Comparison of ENCODE assay signal across 10 mouse cellular contexts in the genomic region with DNA sequence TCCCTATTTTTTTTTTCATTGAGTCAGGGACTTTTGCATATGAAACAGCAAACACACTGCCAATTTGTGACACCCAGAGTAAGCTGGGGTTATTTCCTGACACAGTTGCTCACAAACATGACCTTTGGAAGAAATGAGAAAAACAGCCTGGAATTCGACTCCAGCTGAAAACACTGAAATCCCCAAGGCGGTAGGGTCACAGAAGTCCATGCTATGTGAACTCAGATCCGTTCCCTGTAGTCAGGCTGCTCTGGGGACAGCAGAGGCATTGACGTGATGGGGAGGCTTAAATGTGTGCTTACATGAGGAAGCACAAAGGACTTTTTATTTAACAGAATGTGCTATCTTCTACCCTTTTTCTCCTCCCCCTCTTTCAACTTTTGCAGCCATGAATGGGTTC. TPM values are rescaled to one million over a fixed set of nuclear protein-coding genes. Genes with fewer than 3 reads are reported as not detected.
A peak's percentile ranks its signal among the peaks of the same experiment; 100 is the strongest.
DNase-seq lines count a peak whose midpoint lies in the region; ATAC-seq and TF ChIP-seq lines count a peak whose summit lies in the region.
"Had no signal": no experiment of that assay in that cellular context is flagged by ENCODE, and none has a peak within 500 bp of the region (broad histone marks: within the 10 kb centered on the region; RNA-seq: fewer than 3 reads in every experiment).

No protein-coding gene starts in this region.

- no peak for DNase-seq in limb, embryonic 10.5 days (ENCODE audit: low spot score)
- DNase-seq in embryo, embryonic 10 days (ENCODE audit: low spot score) = peak; percentile 69
- peak; percentile 51 for DNase-seq in heart, postnatal 0 days (ENCODE audit: low spot score)
- no peak for DNase-seq in liver, embryonic 13.5 days
- no peak for DNase-seq in midbrain, postnatal 0 days (ENCODE audit: low spot score)
- no peak for DNase-seq in hindbrain, postnatal 0 days (ENCODE audit: low spot score)
- DNase-seq: cerebellum, adult 11-12 months had no signal

- no peak for ATAC-seq in limb, embryonic 12.5 days (ENCODE audit: insufficient number of reproducible peaks, insufficient read depth, low FRiP score, low TSS enrichment, low read depth)
- ATAC-seq in heart, postnatal 0 days (ENCODE audit: insufficient read depth, low read depth) = peak; percentile 63; the same call in 1 of the 2 replicates
- ATAC-seq in liver, embryonic 13.5 days (ENCODE audit: low read depth) = peak; percentile 45; the same call in 1 of the 2 replicates
- no peak for ATAC-seq in midbrain, postnatal 0 days (ENCODE audit: low FRiP score)
- no peak for ATAC-seq in hindbrain, postnatal 0 days
- no peak for ATAC-seq in activated CD4-positive, CD25-positive, alpha-beta regulatory T cell, adult 4 months
- ATAC-seq: midbrain, embryonic 15.5 days had no signal

- no peak overlapping the region for H3K9ac ChIP-seq in limb, embryonic 12.5 days (replicated peaks)
- no peak overlapping the region for H3K9ac ChIP-seq in heart, postnatal 0 days (replicated peaks; ENCODE audit: low read depth, low read length)
- H3K9ac ChIP-seq in liver, embryonic 13.5 days = no peak overlapping the region
- H3K9ac ChIP-seq in midbrain, postnatal 0 days (replicated peaks; ENCODE audit: low read length, poor library complexity, severe bottlenecking) = no peak overlapping the region
- no peak overlapping the region for H3K9ac ChIP-seq in hindbrain, postnatal 0 days (replicated peaks; ENCODE audit: low read length)
- H3K9ac ChIP-seq: midbrain, embryonic 15.5 days had no signal

- H3K9me3 ChIP-seq in limb, embryonic 12.5 days = no peaks in the 10 kb centered on the region
- no peaks in the 10 kb centered on the region for H3K9me3 ChIP-seq in limb, embryonic 10.5 days (replicated peaks)
- H3K9me3 ChIP-seq in heart, postnatal 0 days (replicated peaks; ENCODE audit: control insufficient read depth, low read length) = no peaks in the 10 kb centered on the region
- H3K9me3 ChIP-seq in liver, embryonic 13.5 days (replicated peaks) = no peaks in the 10 kb centered on the region
- H3K9me3 ChIP-seq in midbrain, postnatal 0 days (ENCODE audit: low read length) = no peaks in the 10 kb centered on the region
- H3K9me3 ChIP-seq in hindbrain, postnatal 0 days (ENCODE audit: low read length) = no peaks in the 10 kb centered on the region
- H3K9me3 ChIP-seq: midbrain, embryonic 15.5 days had no signal

- H3K4me2 ChIP-seq in limb, embryonic 12.5 days = no peak overlapping the region
- H3K4me2 ChIP-seq in heart, postnatal 0 days (ENCODE audit: low read depth, low read length) = no peak overlapping the region
- H3K4me2 ChIP-seq in liver, embryonic 13.5 days = no peak overlapping the region
- H3K4me2 ChIP-seq in midbrain, postnatal 0 days (ENCODE audit: low read depth, low read length, poor library complexity, severe bottlenecking) = no peak overlapping the region
- no peak overlapping the region for H3K4me2 ChIP-seq in hindbrain, postnatal 0 days (ENCODE audit: low read depth, low read length)
- H3K4me2 ChIP-seq: midbrain, embryonic 15.5 days had no signal

- H3K4me1 ChIP-seq in limb, embryonic 12.5 days (replicated peaks) = no peaks in the 10 kb centered on the region
- no peaks in the 10 kb centered on the region for H3K4me1 ChIP-seq in limb, embryonic 10.5 days
- H3K4me1 ChIP-seq in heart, postnatal 0 days (ENCODE audit: control insufficient read depth, insufficient read depth) = no peaks in the 10 kb centered on the region
- no peaks in the 10 kb centered on the region for H3K4me1 ChIP-seq in liver, embryonic 13.5 days (replicated peaks)
- H3K4me1 ChIP-seq in midbrain, postnatal 0 days (ENCODE audit: insufficient read depth, low read length) = no peaks in the 10 kb centered on the region
- no peaks in the 10 kb centered on the region for H3K4me1 ChIP-seq in hindbrain, postnatal 0 days (ENCODE audit: insufficient read depth, low read length)
- H3K4me1 ChIP-seq: midbrain, embryonic 15.5 days had no signal

- no peaks in the 10 kb centered on the region for H3K27me3 ChIP-seq in limb, embryonic 12.5 days
- no peaks in the 10 kb centered on the region for H3K27me3 ChIP-seq in limb, embryonic 10.5 days (ENCODE audit: low read depth, poor library complexity, severe bottlenecking)
- H3K27me3 ChIP-seq in heart, postnatal 0 days (ENCODE audit: control insufficient read depth, insufficient read depth, low read length) = no peaks in the 10 kb centered on the region
- H3K27me3 ChIP-seq in liver, embryonic 13.5 days = no peaks in the 10 kb centered on the region
- H3K27me3 ChIP-seq in midbrain, postnatal 0 days (ENCODE audit: insufficient read depth, low read length) = no peaks in the 10 kb centered on the region
- no peaks in the 10 kb centered on the region for H3K27me3 ChIP-seq in hindbrain, postnatal 0 days (ENCODE audit: insufficient read depth, low read length)
- H3K27me3 ChIP-seq: midbrain, embryonic 15.5 days had no signal

- 0 out of 2 replicates have a peak overlapping the region, but pooled peaks have one; percentile 4 for H3K27ac ChIP-seq in limb, embryonic 12.5 days
- no peak overlapping the region for H3K27ac ChIP-seq in limb, embryonic 10.5 days
- H3K27ac ChIP-seq in heart, postnatal 0 days (ENCODE audit: low read depth) = no peak overlapping the region
- peak overlapping the region; percentile 43; the same call in 1 of the 2 replicates for H3K27ac ChIP-seq in liver, embryonic 13.5 days
- H3K27ac ChIP-seq in midbrain, postnatal 0 days (ENCODE audit: low read depth, low read length) = no peak overlapping the region
- no peak overlapping the region for H3K27ac ChIP-seq in hindbrain, postnatal 0 days
- H3K27ac ChIP-seq: midbrain, embryonic 15.5 days had no signal

- H3K4me3 ChIP-seq in limb, embryonic 12.5 days (replicated peaks) = no peak overlapping the region
- no peak overlapping the region for H3K4me3 ChIP-seq in limb, embryonic 10.5 days
- H3K4me3 ChIP-seq in heart, postnatal 0 days (ENCODE audit: low read depth, low read length) = no peak overlapping the region
- H3K4me3 ChIP-seq in liver, embryonic 13.5 days (replicated peaks) = no peak overlapping the region
- H3K4me3 ChIP-seq in midbrain, postnatal 0 days (ENCODE audit: low read depth, low read length) = no peak overlapping the region
- no peak overlapping the region for H3K4me3 ChIP-seq in hindbrain, postnatal 0 days (ENCODE audit: low read length)
- H3K4me3 ChIP-seq: midbrain, embryonic 15.5 days had no signal

- no peak for TF ChIP-seq EP300 in heart, postnatal 0 days (IDR thresholded peaks at IDR 0.05; ENCODE audit: low read depth)

- 32% methylated on average over 4 of the region's 4 CpGs for WGBS in limb, embryonic 12.5 days
- 59% methylated on average over 4 of the region's 4 CpGs for WGBS in limb, embryonic 10.5 days
- WGBS in heart, postnatal 0 days = 48% methylated on average over 4 of the region's 4 CpGs
- WGBS in liver, embryonic 13.5 days (ENCODE audit: insufficient replicate concordance) = 48% methylated on average over 4 of the region's 4 CpGs
- WGBS in midbrain, postnatal 0 days = 50% methylated on average over 4 of the region's 4 CpGs
- 53% methylated on average over 4 of the region's 4 CpGs for WGBS in hindbrain, postnatal 0 days

- no peaks in the 10 kb centered on the region for H3K36me3 ChIP-seq in limb, embryonic 12.5 days
- H3K36me3 ChIP-seq in limb, embryonic 10.5 days = no peaks in the 10 kb centered on the region
- H3K36me3 ChIP-seq in heart, postnatal 0 days (replicated peaks; ENCODE audit: control insufficient read depth, insufficient read depth, low read length) = no peaks in the 10 kb centered on the region
- H3K36me3 ChIP-seq in liver, embryonic 13.5 days = no peaks in the 10 kb centered on the region
- no peaks in the 10 kb centered on the region for H3K36me3 ChIP-seq in midbrain, postnatal 0 days (ENCODE audit: insufficient read depth, low read length)
- H3K36me3 ChIP-seq in hindbrain, postnatal 0 days (ENCODE audit: insufficient read depth, low read length) = no peaks in the 10 kb centered on the region
- H3K36me3 ChIP-seq: midbrain, embryonic 15.5 days had no signal

- TF ChIP-seq CTCF in heart, postnatal 0 days (IDR thresholded peaks at IDR 0.05; ENCODE audit: low read depth) = no peak
- no peak for TF ChIP-seq CTCF in midbrain, postnatal 0 days (IDR thresholded peaks at IDR 0.05)
- TF ChIP-seq CTCF in hindbrain, postnatal 0 days (IDR thresholded peaks at IDR 0.05; ENCODE audit: low read depth) = no peak

RNA-seq across cellular contexts. Expression of a gene that starts 21.6 kb away (rescaled TPM):
- 0.05 and 0.33 TPM in 2 replicates for polyA plus RNA-seq in limb, embryonic 12.5 days (2016; fragmentation: Nextera tagmentation; extraction: Ambion mirVana)
- polyA plus RNA-seq in limb, embryonic 10.5 days (2016; fragmentation: Nextera tagmentation; extraction: Ambion mirVana) = 0.13 TPM in 1 of 2 replicates, not detected in the other
- 17.8 and 19.0 TPM in 2 replicates for total RNA-seq in heart, postnatal 0 days (2014; rRNA removed; ENCODE audit: low replicate concordance)
- 6.5 and 7.0 TPM in 2 replicates for polyA plus RNA-seq in heart, postnatal 0 days (2015; fragmentation: Nextera tagmentation; extraction: Ambion mirVana)
- 2.0 and 2.7 TPM in 2 replicates for polyA plus RNA-seq in liver, embryonic 13.5 days (2015; fragmentation: Nextera tagmentation; extraction: Ambion mirVana)
- total RNA-seq in midbrain, postnatal 0 days (2014; rRNA removed) = 13.3 and 28.3 TPM in 2 replicates
- polyA plus RNA-seq in midbrain, postnatal 0 days (2015; fragmentation: Nextera tagmentation; extraction: Ambion mirVana) = 11.8 and 12.2 TPM in 2 replicates
- total RNA-seq in hindbrain, postnatal 0 days (2014; rRNA removed) = 19.1 and 20.6 TPM in 2 replicates
- polyA plus RNA-seq in hindbrain, postnatal 0 days (2015; fragmentation: Nextera tagmentation; extraction: Ambion mirVana) = 15.0 and 18.7 TPM in 2 replicates
- polyA plus RNA-seq in activated CD4-positive, CD25-positive, alpha-beta regulatory T cell, adult 4 months (2017; shearing (Covaris generic)) = under 1 TPM; 0.24 to 0.37 TPM

RNA-seq across cellular contexts. Expression of a gene that starts 56.6 kb away (rescaled TPM):
- polyA plus RNA-seq in limb, embryonic 12.5 days (2016; fragmentation: Nextera tagmentation; extraction: Ambion mirVana) = 9.6 and 10.2 TPM in 2 replicates
- polyA plus RNA-seq in limb, embryonic 10.5 days (2016; fragmentation: Nextera tagmentation; extraction: Ambion mirVana) = 6.0 and 7.9 TPM in 2 replicates
- 11.0 and 18.5 TPM in 2 replicates for total RNA-seq in heart, postnatal 0 days (2014; rRNA removed; ENCODE audit: low replicate concordance)
- polyA plus RNA-seq in heart, postnatal 0 days (2015; fragmentation: Nextera tagmentation; extraction: Ambion mirVana) = 7.5 and 9.4 TPM in 2 replicates
- polyA plus RNA-seq in liver, embryonic 13.5 days (2015; fragmentation: Nextera tagmentation; extraction: Ambion mirVana) = 6.3 and 7.9 TPM in 2 replicates
- total RNA-seq in midbrain, postnatal 0 days (2014; rRNA removed) = 16.3 and 18.5 TPM in 2 replicates
- 8.4 and 9.3 TPM in 2 replicates for polyA plus RNA-seq in midbrain, postnatal 0 days (2015; fragmentation: Nextera tagmentation; extraction: Ambion mirVana)
- 15.6 and 17.8 TPM in 2 replicates for total RNA-seq in hindbrain, postnatal 0 days (2014; rRNA removed)
- polyA plus RNA-seq in hindbrain, postnatal 0 days (2015; fragmentation: Nextera tagmentation; extraction: Ambion mirVana) = 10.8 and 11.2 TPM in 2 replicates
- 10 to 100 TPM; 25.7 to 31.6 TPM for polyA plus RNA-seq in activated CD4-positive, CD25-positive, alpha-beta regulatory T cell, adult 4 months (2017; shearing (Covaris generic))

Comparison
In these comparisons a context has a peak if more than half of its experiments do, and no peak if none do; other contexts are left out.
1. H3K27ac ChIP-seq: peak in limb, embryonic 12.5 days (single experiment) and liver, embryonic 13.5 days (single experiment); none in limb, embryonic 10.5 days (single experiment), heart, postnatal 0 days (single experiment), midbrain, postnatal 0 days (single experiment) and hindbrain, postnatal 0 days (single experiment).
2. ATAC-seq: peak in heart, postnatal 0 days (single experiment) and liver, embryonic 13.5 days (single experiment); none in limb, embryonic 12.5 days (single experiment), midbrain, postnatal 0 days (single experiment), hindbrain, postnatal 0 days (single experiment) and activated CD4-positive, CD25-positive, alpha-beta regulatory T cell, adult 4 months (single experiment).
3. DNase-seq: peak in embryo, embryonic 10 days (single experiment) and heart, postnatal 0 days (single experiment); none in limb, embryonic 10.5 days (single experiment), liver, embryonic 13.5 days (single experiment), midbrain, postnatal 0 days (single experiment) and hindbrain, postnatal 0 days (single experiment).